Mouse (Mus musculus): Measurements from ENCODE around the gene Mrpl58. TPM values are rescaled to one million over a fixed set of nuclear protein-coding genes. Genes with fewer than 3 reads are reported as not detected.
A peak's percentile ranks its signal among the peaks of the same experiment; 100 is the strongest.

Gene Mrpl58
- polyA plus RNA-seq, 1 experiment from 2014 or later: 224 TPM

DNA sequence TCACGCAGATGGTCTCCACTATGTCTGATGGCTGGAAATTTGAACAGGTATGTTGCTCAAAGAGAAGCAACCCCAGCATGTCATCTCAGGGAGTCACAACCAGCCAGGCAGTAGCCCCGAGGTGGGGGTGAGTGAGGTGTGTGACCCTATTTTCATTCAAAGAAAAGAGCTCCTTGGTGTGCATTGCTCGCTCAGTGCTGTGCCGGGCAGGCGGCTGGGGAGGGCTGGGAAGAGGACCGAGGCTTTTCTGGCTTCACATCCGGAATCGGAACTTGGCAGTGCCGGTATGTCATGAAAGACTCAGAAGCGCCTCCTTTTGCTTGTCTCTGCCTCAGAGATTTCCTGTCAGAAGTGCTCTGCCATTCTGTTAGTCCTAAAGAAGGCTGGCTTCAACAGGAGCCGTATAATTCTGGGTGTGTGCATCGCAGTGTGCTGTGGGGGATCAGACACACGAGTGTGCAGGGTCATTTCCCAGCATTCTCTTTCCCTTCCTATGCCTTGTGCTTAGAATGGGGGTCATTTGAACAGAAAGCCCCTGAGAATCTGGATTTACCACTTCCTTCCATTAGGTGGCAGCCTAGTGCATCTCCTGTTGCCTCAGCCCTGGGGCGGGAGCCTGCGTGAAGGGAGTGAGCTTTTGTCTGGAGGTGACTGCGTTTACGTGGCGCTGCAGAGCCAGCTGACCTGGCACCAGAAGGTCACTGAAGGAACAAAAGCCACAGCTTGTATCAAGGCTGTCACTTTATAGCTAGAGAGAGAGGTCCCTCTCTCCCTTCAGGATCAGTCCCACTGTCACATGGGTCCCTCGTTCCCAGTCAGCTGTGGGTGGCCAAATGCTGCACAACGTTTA lies 24.2 kb downstream of the Mrpl58 start:
- Histone ChIP-seq H3K4me3 (ENCODE audit: low read depth, low read length) (no peak overlapping the region), H3K36me3 (ENCODE audit: control insufficient read depth, insufficient read depth, low read length) (peaks cover 77% of the 10 kb centered on the region), H3K27me3 (replicated peaks; ENCODE audit: control insufficient read depth, insufficient read depth, low read length) (no peaks in the 10 kb centered on the region), H3K27ac (ENCODE audit: low read depth) (no peak overlapping the region; the same call in 1 of the 2 replicates), H3K4me2 (ENCODE audit: low read length) (no peak overlapping the region), H3K4me1 (replicated peaks; ENCODE audit: control insufficient read depth, insufficient read depth, low read length) (no peaks in the 10 kb centered on the region; the same call in 1 of the 2 replicates), H3K9ac (ENCODE audit: low read length) (no peak overlapping the region), H3K9me3 (ENCODE audit: control insufficient read depth, low read length) (no peaks in the 10 kb centered on the region)
- DNase-seq (ENCODE audit: low spot score) (peak; percentile 73), ATAC-seq (replicated peaks; ENCODE audit: low FRiP score, low TSS enrichment, low read depth) (peak; percentile 56)
- 42% methylated on average over 20 of the region's 20 CpGs for WGBS

- H3K9ac ChIP-seq (ENCODE audit: low read length): no peak overlapping the region
- no peak overlapping the region for H3K27ac ChIP-seq (ENCODE audit: low read depth)
- 94% methylated on average over 7 of the region's 7 CpGs for WGBS
- no peaks in the 10 kb centered on the region for H3K9me3 ChIP-seq (ENCODE audit: control insufficient read depth, low read length)
- H3K27me3 ChIP-seq (replicated peaks; ENCODE audit: control insufficient read depth, insufficient read depth, low read length): no peaks in the 10 kb centered on the region
- DNase-seq (ENCODE audit: low spot score) (no peak), ATAC-seq (replicated peaks; ENCODE audit: low FRiP score, low TSS enrichment, low read depth) (no peak)
- peaks cover 74% of the 10 kb centered on the region for H3K36me3 ChIP-seq (ENCODE audit: control insufficient read depth, insufficient read depth, low read length)
- no peak overlapping the region for H3K4me2 ChIP-seq (ENCODE audit: low read length)
- H3K4me1 ChIP-seq (replicated peaks; ENCODE audit: control insufficient read depth, insufficient read depth, low read length): no peaks in the 10 kb centered on the region; the same call in 1 of the 2 replicates
- H3K4me3 ChIP-seq (ENCODE audit: low read depth, low read length): no peak overlapping the region
Measured at GRCm38 (mm10) chr11:115429307-115429706, 25.8 kb downstream of the Mrpl58 start.

DNA sequence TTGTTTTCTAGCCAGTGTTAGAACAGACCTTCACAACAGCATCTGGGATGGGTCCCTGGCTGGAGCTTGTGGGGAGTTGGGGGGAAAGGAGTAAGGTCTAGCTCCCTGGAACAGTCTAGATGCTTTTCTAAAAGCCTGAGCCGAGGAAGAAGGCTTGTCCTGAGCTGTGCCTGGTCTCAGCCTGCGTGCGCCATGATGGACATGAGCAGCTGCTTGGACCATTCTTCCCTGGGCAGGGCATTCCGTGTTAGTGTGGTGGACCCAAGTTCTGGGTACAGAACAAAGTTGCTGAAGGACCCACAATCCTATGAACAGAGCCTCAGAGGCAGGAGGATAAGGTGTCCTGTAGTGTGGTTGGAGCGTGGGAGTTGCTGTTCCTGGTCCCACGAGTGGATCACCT lies 27.0 kb downstream of the Mrpl58 start:
- Histone ChIP-seq H3K27me3 (replicated peaks; ENCODE audit: control insufficient read depth, insufficient read depth, low read length) (no peaks in the 10 kb centered on the region), H3K4me3 (ENCODE audit: low read depth, low read length) (no peak overlapping the region), H3K4me2 (ENCODE audit: low read length) (no peak overlapping the region), H3K27ac (ENCODE audit: low read depth) (no peak overlapping the region), H3K36me3 (ENCODE audit: control insufficient read depth, insufficient read depth, low read length) (peaks cover 62% of the 10 kb centered on the region), H3K4me1 (replicated peaks; ENCODE audit: control insufficient read depth, insufficient read depth, low read length) (peaks cover 3% of the 10 kb centered on the region; the same call in 1 of the 2 replicates), H3K9me3 (ENCODE audit: control insufficient read depth, low read length) (no peaks in the 10 kb centered on the region), H3K9ac (ENCODE audit: low read length) (no peak overlapping the region)
- DNase-seq (ENCODE audit: low spot score): no peak
- no peak for ATAC-seq (replicated peaks; ENCODE audit: low FRiP score, low TSS enrichment, low read depth)
- WGBS: 89% methylated on average over 6 of the region's 6 CpGs

DNA sequence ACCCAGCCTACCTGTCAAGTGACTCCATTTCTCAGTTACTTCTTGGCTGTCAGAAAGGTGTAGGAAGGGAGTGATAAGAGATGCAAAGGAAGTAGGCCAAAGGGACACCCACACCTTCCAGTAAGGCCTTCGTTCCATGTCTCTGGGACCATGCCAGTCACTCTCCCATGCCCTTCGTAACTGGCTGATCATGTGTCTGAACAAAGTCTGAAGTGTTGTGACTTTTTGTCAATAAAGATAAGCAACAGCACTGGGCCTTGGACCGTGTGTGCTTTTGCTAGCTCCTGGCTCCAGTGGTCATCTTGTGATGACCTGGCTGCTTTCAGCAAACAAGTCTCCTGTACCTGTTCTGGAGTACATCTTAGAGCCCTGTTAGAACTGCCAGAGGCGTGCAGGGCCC lies 29.3 kb downstream of the Mrpl58 start:
- Histone ChIP-seq H3K4me1 (replicated peaks; ENCODE audit: control insufficient read depth, insufficient read depth, low read length) (peaks cover 7% of the 10 kb centered on the region; the same call in 1 of the 2 replicates), H3K9me3 (ENCODE audit: control insufficient read depth, low read length) (no peaks in the 10 kb centered on the region), H3K27me3 (replicated peaks; ENCODE audit: control insufficient read depth, insufficient read depth, low read length) (no peaks in the 10 kb centered on the region), H3K4me2 (ENCODE audit: low read length) (no peak overlapping the region), H3K36me3 (ENCODE audit: control insufficient read depth, insufficient read depth, low read length) (peaks cover 42% of the 10 kb centered on the region), H3K27ac (ENCODE audit: low read depth) (no peak overlapping the region), H3K9ac (ENCODE audit: low read length) (no peak overlapping the region), H3K4me3 (ENCODE audit: low read depth, low read length) (no peak overlapping the region)
- no peak for ATAC-seq (replicated peaks; ENCODE audit: low FRiP score, low TSS enrichment, low read depth)
- WGBS: 58% methylated on average over 4 of the region's 4 CpGs
- no peak for DNase-seq (ENCODE audit: low spot score)

GRCm38 (mm10) chr11:115433342-115433741 lies 29.8 kb downstream of the Mrpl58 start:
- DNase-seq (ENCODE audit: low spot score) (no peak), ATAC-seq (replicated peaks; ENCODE audit: low FRiP score, low TSS enrichment, low read depth) (no peak)
- H3K36me3 ChIP-seq (ENCODE audit: control insufficient read depth, insufficient read depth, low read length): peaks cover 42% of the 10 kb centered on the region
- no peak overlapping the region for H3K4me2 ChIP-seq (ENCODE audit: low read length)
- no peak overlapping the region for H3K9ac ChIP-seq (ENCODE audit: low read length)
- no peaks in the 10 kb centered on the region for H3K9me3 ChIP-seq (ENCODE audit: control insufficient read depth, low read length)
- no peak overlapping the region for H3K27ac ChIP-seq (ENCODE audit: low read depth)
- WGBS: 77% methylated on average over 6 of the region's 6 CpGs
- 0 out of 2 replicates have a peak, but pooled peaks cover 7% of the 10 kb centered on the region for H3K4me1 ChIP-seq (replicated peaks; ENCODE audit: control insufficient read depth, insufficient read depth, low read length)
- H3K4me3 ChIP-seq (ENCODE audit: low read depth, low read length): no peak overlapping the region
- H3K27me3 ChIP-seq (replicated peaks; ENCODE audit: control insufficient read depth, insufficient read depth, low read length): no peaks in the 10 kb centered on the region

DNA sequence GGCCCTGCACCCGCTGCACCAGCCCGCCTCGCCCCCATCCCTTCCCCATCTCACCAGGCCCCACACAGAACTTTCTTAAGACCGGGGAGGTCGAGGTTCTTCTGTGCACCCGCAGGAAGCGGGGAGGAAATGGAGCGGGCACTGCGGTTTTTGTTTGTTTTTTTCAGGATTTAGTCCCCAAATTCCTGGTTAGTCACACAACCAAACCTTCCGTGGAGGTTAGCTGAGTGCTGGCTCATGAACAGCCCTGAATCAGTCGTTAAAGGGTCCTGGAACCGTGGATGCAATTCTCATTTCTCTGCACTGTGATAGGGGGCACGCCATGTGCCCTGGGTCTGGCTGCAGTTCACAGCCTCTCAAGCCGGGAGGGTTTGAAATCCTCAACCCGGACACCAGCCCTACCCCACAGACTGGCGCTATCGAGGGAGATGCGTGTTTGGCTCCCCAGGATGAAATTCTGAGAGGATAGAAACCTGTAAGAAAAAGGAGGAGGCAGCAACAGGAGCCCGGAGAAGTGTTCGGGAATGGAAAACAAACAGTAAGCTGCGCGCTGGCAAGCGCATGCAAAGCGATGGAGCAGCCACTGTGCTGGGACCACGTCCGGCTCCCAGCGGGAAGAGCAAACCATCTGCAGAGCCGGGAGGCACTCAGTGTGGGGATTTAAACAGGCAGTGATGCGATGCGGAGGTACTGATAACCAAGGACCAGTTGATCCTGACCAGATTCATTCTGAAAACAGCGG lies 32.2 kb downstream of the Mrpl58 start:
- WGBS: 5% methylated on average over 31 of the region's 31 CpGs
- ATAC-seq (replicated peaks; ENCODE audit: low FRiP score, low TSS enrichment, low read depth): 0 out of 2 replicates have a peak, but pooled peaks have one; percentile 46
- no peak overlapping the region for H3K27ac ChIP-seq (ENCODE audit: low read depth)
- 0 out of 2 replicates have a peak, but pooled peaks cover 7% of the 10 kb centered on the region for H3K4me1 ChIP-seq (replicated peaks; ENCODE audit: control insufficient read depth, insufficient read depth, low read length)
- DNase-seq (ENCODE audit: low spot score): peak; percentile 76
- H3K36me3 ChIP-seq (ENCODE audit: control insufficient read depth, insufficient read depth, low read length): peaks cover 21% of the 10 kb centered on the region
- no peaks in the 10 kb centered on the region for H3K9me3 ChIP-seq (ENCODE audit: control insufficient read depth, low read length)
- H3K4me2 ChIP-seq (ENCODE audit: low read length): peak overlapping the region; percentile 57
- H3K9ac ChIP-seq (ENCODE audit: low read length): peak overlapping the region; percentile 36
- no peaks in the 10 kb centered on the region for H3K27me3 ChIP-seq (replicated peaks; ENCODE audit: control insufficient read depth, insufficient read depth, low read length)
- peak overlapping the region; percentile 20 for H3K4me3 ChIP-seq (ENCODE audit: low read depth, low read length)

DNA sequence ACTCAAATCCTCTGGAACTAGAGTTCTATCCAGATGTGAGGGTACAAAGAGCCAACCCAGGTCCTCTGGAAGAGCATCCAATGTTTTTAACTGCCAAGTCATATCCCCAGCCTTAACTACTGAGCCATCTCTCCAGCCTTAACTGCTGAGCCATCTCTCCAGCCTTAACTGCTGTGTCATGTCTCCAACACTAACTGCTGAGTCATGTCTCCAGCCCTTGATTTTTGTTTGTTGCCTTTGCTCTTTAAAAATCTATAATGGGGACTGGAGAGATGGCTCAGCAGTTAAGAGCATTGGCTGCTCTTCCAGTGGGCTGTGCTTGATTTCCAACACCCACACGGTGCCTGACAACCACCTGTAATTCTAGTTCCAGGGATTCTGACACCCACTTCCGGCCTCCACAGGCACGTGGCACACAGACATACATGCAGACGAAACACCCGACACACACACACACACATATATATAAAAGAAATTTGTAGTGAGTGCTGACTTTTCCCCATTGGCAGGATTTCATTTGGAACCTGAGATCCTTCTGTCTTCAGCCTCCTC lies 34.1 kb downstream of the Mrpl58 start:
- Histone ChIP-seq H3K9ac (ENCODE audit: low read length) (no peak overlapping the region), H3K27me3 (replicated peaks; ENCODE audit: control insufficient read depth, insufficient read depth, low read length) (no peaks in the 10 kb centered on the region), H3K4me3 (ENCODE audit: low read depth, low read length) (no peak overlapping the region), H3K27ac (ENCODE audit: low read depth) (no peak overlapping the region), H3K9me3 (ENCODE audit: control insufficient read depth, low read length) (no peaks in the 10 kb centered on the region), H3K4me2 (ENCODE audit: low read length) (no peak overlapping the region), H3K36me3 (ENCODE audit: control insufficient read depth, insufficient read depth, low read length) (peaks cover 2% of the 10 kb centered on the region; the same call in 1 of the 2 replicates), H3K4me1 (replicated peaks; ENCODE audit: control insufficient read depth, insufficient read depth, low read length) (0 out of 2 replicates have a peak, but pooled peaks cover 7% of the 10 kb centered on the region)
- DNase-seq (ENCODE audit: low spot score): no peak
- WGBS: 68% methylated on average over 5 of the region's 5 CpGs
- ATAC-seq (replicated peaks; ENCODE audit: low FRiP score, low TSS enrichment, low read depth): no peak

DNA sequence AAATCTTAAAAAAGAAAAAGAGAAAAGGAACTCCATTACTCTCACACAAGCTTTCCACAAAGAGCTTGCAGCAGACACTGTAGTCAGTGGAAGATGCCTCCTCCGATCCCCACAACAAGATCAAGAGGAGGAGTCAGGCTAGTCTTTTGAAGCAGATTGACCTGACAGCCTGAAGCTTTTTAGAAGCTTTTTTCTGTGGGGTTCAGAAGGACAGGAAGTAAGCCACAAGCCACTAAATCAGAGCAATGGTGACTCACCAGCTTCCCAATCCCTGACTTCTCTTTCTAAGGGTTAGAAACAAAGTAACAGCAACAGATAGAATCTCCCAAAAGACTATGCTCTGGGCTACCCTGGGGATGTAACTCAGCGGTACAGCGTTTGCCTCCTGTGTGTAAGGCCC lies 35.8 kb downstream of the Mrpl58 start:
- Histone ChIP-seq H3K4me1 (replicated peaks; ENCODE audit: control insufficient read depth, insufficient read depth, low read length) (0 out of 2 replicates have a peak, but pooled peaks cover 7% of the 10 kb centered on the region), H3K4me2 (ENCODE audit: low read length) (no peak overlapping the region), H3K27ac (ENCODE audit: low read depth) (no peak overlapping the region), H3K27me3 (replicated peaks; ENCODE audit: control insufficient read depth, insufficient read depth, low read length) (no peaks in the 10 kb centered on the region), H3K4me3 (ENCODE audit: low read depth, low read length) (no peak overlapping the region), H3K36me3 (ENCODE audit: control insufficient read depth, insufficient read depth, low read length) (no peaks in the 10 kb centered on the region), H3K9ac (ENCODE audit: low read length) (no peak overlapping the region), H3K9me3 (ENCODE audit: control insufficient read depth, low read length) (no peaks in the 10 kb centered on the region)
- DNase-seq (ENCODE audit: low spot score) (no peak), ATAC-seq (replicated peaks; ENCODE audit: low FRiP score, low TSS enrichment, low read depth) (no peak)
- 78% methylated on average over 3 of the region's 3 CpGs for WGBS

All from intestine, embryonic 14.5 days (tissue).